Mouse (Mus musculus): ENCODE measurements around the gene Atp5h. TPM values are rescaled to one million over a fixed set of nuclear protein-coding genes. Genes with fewer than 3 reads are reported as not detected.

Gene Atp5h
- polyA plus RNA-seq, 1 experiment: 40.4 TPM

GRCm38 (mm10) chr11:115384587-115384986 is 35.2 kb downstream of the Atp5h start:
- Histone ChIP-seq H3K27ac (ENCODE audit: insufficient read depth, low read length) (no peak overlapping the region; the same call in 1 of the 2 replicates), H3K4me1 (ENCODE audit: control insufficient read depth, insufficient read depth, insufficient read length) (peaks cover 9% of the 10 kb centered on the region), H3K4me3 (ENCODE audit: extremely low read depth, insufficient read depth, insufficient read length) (no peak overlapping the region), H3K36me3 (ENCODE audit: control insufficient read depth, insufficient read depth, low read length) (no peaks in the 10 kb centered on the region), H3K27me3 (ENCODE audit: control insufficient read depth, insufficient read depth, low read length) (peaks cover 23% of the 10 kb centered on the region)
- DNase-seq (ENCODE audit: low read depth in 1 of 2, low spot score in 2 of 2): no peak
- WGBS: 86% methylated on average over 5 of the region's 5 CpGs
- TF ChIP-seq CTCF (IDR thresholded peaks at IDR 0.05; ENCODE audit: extremely low read depth, insufficient read depth, insufficient read length, insufficient replicate concordance) (no peak), POLR2A (IDR thresholded peaks at IDR 0.05; ENCODE audit: low read depth, low read length) (no peak)

DNA sequence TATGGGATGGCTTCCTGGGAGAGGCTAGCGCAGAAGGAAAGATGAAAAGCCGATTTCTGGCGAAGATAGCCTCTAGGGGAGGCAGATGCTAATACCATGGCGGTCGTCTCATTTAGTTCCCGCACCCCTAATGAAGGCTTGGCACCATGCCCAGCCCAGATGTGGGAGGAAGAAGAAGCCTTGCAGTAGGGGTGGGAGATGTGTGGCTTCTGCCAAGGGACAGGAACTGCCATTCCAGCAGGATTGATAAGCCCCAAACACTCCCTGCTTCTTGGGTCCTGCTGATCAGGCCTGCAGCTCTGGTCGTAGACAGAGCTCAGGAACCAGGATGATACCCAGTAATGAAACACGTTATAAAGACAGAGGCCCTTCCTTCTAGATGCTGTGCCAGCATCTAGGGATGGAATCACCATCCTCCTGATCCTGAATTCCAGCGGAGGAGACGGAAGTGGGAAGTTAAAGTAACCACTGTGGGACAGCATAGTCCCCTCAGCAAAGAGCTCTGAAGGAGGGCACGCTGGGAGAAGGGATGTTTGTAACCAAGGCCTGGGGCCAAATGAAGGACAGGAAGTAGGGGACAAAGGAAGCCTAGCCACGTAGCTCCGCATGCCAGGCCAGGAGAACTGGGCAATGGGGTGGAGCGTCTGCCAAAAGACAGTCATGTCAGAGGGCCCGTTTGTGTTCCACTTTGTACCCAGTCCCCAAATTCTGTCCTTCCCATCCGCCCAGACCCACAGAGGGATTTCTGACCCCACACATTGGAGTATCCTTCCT is 35.9 kb downstream of the Atp5h start:
- no peak for DNase-seq (ENCODE audit: low read depth in 1 of 2, low spot score in 2 of 2)
- H3K27me3 ChIP-seq (ENCODE audit: control insufficient read depth, insufficient read depth, low read length): peaks cover 23% of the 10 kb centered on the region

DNA sequence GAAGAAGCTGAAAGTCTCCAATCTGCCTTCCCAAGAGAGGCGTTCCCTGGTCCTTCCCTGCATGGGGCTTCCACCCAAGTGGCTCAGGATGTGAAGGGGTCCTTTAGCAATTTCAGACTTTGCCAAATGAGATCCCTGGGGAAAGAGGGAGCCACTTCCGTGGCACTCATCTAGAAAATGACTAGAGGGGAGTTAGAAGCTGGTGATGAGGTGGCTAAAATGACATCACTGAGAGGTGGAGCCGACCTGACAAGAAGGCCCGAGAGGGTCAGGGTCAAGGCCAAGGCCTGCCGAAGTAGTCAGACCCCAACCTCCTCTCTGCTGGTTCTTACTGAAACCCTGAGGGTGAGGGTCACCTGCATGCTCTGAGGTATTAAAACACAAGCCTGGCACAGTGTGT is 36.9 kb downstream of the Atp5h start:
- H3K4me1 ChIP-seq (ENCODE audit: control insufficient read depth, insufficient read depth, insufficient read length): peaks cover 9% of the 10 kb centered on the region
- no peak for DNase-seq (ENCODE audit: low read depth in 1 of 2, low spot score in 2 of 2)
- no peak overlapping the region for H3K27ac ChIP-seq (ENCODE audit: insufficient read depth, low read length)
- H3K27me3 ChIP-seq (ENCODE audit: control insufficient read depth, insufficient read depth, low read length): peaks cover 23% of the 10 kb centered on the region
- no peaks in the 10 kb centered on the region for H3K36me3 ChIP-seq (ENCODE audit: control insufficient read depth, insufficient read depth, low read length)
- H3K4me3 ChIP-seq (ENCODE audit: extremely low read depth, insufficient read depth, insufficient read length): no peak overlapping the region
- TF ChIP-seq POLR2A (IDR thresholded peaks at IDR 0.05; ENCODE audit: low read depth, low read length) (no peak), CTCF (IDR thresholded peaks at IDR 0.05; ENCODE audit: extremely low read depth, insufficient read depth, insufficient read length, insufficient replicate concordance) (no peak)
- 54% methylated on average over 5 of the region's 5 CpGs for WGBS

More for the DNA sequence above, 35.9 kb downstream of the Atp5h start:
- no peak for TF ChIP-seq CTCF (IDR thresholded peaks at IDR 0.05; ENCODE audit: extremely low read depth, insufficient read depth, insufficient read length, insufficient replicate concordance)
- no peak for TF ChIP-seq POLR2A (IDR thresholded peaks at IDR 0.05; ENCODE audit: low read depth, low read length)
- peak overlapping the region; percentile 18 for H3K27ac ChIP-seq (ENCODE audit: insufficient read depth, low read length)
- no peaks in the 10 kb centered on the region for H3K36me3 ChIP-seq (ENCODE audit: control insufficient read depth, insufficient read depth, low read length)
- 69% methylated on average over 16 of the region's 16 CpGs for WGBS
- peaks cover 9% of the 10 kb centered on the region for H3K4me1 ChIP-seq (ENCODE audit: control insufficient read depth, insufficient read depth, insufficient read length)
- H3K4me3 ChIP-seq (ENCODE audit: extremely low read depth, insufficient read depth, insufficient read length): no peak overlapping the region

DNA sequence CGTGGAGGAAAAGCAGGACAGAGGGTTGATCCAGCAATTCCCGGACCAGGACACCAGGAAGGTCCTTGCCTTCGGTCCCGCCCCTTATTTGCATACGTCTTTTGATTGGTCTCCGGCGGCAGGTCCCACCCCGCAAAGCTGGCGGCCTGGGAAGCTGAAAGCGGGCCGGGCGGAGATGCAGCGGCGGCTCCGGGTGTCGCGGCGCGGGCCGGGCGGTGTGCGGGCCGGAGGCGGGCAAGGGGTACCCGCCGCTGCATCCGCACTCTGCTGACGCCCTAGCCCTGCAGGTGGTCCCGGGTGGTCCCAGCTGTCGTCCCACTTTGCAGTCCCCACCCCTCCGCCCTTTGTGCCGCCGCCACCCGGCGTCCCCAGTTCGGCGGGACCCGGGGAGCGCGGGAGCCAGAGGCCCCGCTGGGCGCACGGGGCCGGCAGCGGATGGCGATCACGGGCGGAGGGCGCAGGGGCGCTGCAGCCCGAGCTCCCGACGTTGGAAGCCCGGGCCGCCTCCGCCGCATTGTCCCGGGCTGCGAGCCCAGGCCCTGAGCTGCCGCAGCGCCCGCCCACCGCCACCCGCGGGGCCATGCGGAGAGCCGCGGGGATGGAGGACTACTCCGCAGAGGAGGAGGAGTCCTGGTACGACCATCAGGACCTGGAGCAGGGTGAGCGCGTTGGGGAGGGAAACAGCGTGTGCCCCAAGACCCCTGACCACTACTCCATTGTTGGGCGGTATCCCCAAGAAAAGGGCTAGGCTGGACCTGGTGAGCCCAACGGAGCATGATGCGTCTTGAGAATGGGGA is 37.8 kb downstream of the Atp5h start, which contains the start of gene Cdr2l:
TSS of gene Cdr2l (plus strand) at position 174 of the 797 bp plus-strand sequence.
- peaks cover 9% of the 10 kb centered on the region for H3K4me1 ChIP-seq (ENCODE audit: control insufficient read depth, insufficient read depth, insufficient read length)
- peak within 1 kb of the TSS; percentile 45; the same call in 1 of the 2 replicates for H3K27ac ChIP-seq (ENCODE audit: insufficient read depth, low read length)
- H3K27me3 ChIP-seq (ENCODE audit: control insufficient read depth, insufficient read depth, low read length): peaks cover 23% of the 10 kb centered on the region
- 3% methylated on average over 73 of the region's 76 CpGs for WGBS
- TF ChIP-seq POLR2A (IDR thresholded peaks at IDR 0.05; ENCODE audit: low read depth, low read length) (no peak), CTCF (IDR thresholded peaks at IDR 0.05; ENCODE audit: extremely low read depth, insufficient read depth, insufficient read length, insufficient replicate concordance) (no peak)
- peak within 1 kb of the TSS; percentile 55 for H3K4me3 ChIP-seq (ENCODE audit: extremely low read depth, insufficient read depth, insufficient read length)
- peak in 1 of 2 experiments; percentile 24 for DNase-seq (ENCODE audit: low read depth in 1 of 2, low spot score in 2 of 2)
- no peaks in the 10 kb centered on the region for H3K36me3 ChIP-seq (ENCODE audit: control insufficient read depth, insufficient read depth, low read length)

DNA sequence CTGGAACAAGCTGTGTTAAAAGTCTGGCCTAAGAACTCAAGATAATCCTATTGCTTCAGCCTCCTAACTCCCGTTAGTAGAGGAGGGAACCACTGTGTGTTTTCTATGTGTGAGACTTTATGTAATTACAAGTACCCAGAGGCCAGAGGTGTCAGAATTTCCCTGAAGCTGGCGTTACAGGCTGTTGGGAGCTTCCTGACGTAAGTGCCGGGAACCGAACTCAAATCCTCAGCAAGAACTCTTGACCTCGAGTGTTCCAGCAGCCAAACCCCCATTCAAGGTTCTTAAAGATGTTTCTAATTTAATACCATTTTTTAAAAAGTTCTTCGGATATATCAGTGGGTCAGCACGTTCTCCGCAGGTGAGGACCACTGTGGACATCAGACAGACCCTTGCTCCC is 38.5 kb downstream of the Atp5h start:
- H3K4me3 ChIP-seq (ENCODE audit: extremely low read depth, insufficient read depth, insufficient read length): no peak overlapping the region; the same call in 1 of the 2 replicates
- peaks cover 23% of the 10 kb centered on the region for H3K27me3 ChIP-seq (ENCODE audit: control insufficient read depth, insufficient read depth, low read length)
- peak overlapping the region; percentile 45; the same call in 1 of the 2 replicates for H3K27ac ChIP-seq (ENCODE audit: insufficient read depth, low read length)
- TF ChIP-seq POLR2A (IDR thresholded peaks at IDR 0.05; ENCODE audit: low read depth, low read length) (no peak), CTCF (IDR thresholded peaks at IDR 0.05; ENCODE audit: extremely low read depth, insufficient read depth, insufficient read length, insufficient replicate concordance) (no peak)
- H3K4me1 ChIP-seq (ENCODE audit: control insufficient read depth, insufficient read depth, insufficient read length): peaks cover 9% of the 10 kb centered on the region
- 61% methylated on average over 9 of the region's 9 CpGs for whole genome bisulfite sequencing
- DNase-seq (ENCODE audit: low read depth in 1 of 2, low spot score in 2 of 2): no peak
- H3K36me3 ChIP-seq (ENCODE audit: control insufficient read depth, insufficient read depth, low read length): no peaks in the 10 kb centered on the region

- H3K4me1 ChIP-seq (ENCODE audit: control insufficient read depth, insufficient read depth, insufficient read length): peaks cover 11% of the 10 kb centered on the region
- WGBS: 88% methylated on average over 7 of the region's 7 CpGs
- no peaks in the 10 kb centered on the region for H3K36me3 ChIP-seq (ENCODE audit: control insufficient read depth, insufficient read depth, low read length)
- no peak overlapping the region for H3K27ac ChIP-seq (ENCODE audit: insufficient read depth, low read length)
- TF ChIP-seq POLR2A (IDR thresholded peaks at IDR 0.05; ENCODE audit: low read depth, low read length): no peak
- TF ChIP-seq CTCF (IDR thresholded peaks at IDR 0.05; ENCODE audit: extremely low read depth, insufficient read depth, insufficient read length, insufficient replicate concordance): no peak
- H3K27me3 ChIP-seq (ENCODE audit: control insufficient read depth, insufficient read depth, low read length): peaks cover 19% of the 10 kb centered on the region
- no peak for DNase-seq (ENCODE audit: low read depth in 1 of 2, low spot score in 2 of 2)
- H3K4me3 ChIP-seq (ENCODE audit: extremely low read depth, insufficient read depth, insufficient read length): no peak overlapping the region
Measured at GRCm38 (mm10) chr11:115377854-115378253, 41.9 kb downstream of the Atp5h start.
